Mouse (Mus musculus) E14TG2a.4 (cell line): ENCODE results near the gene Npc2.

ENCODE experiments used
- CTCF ChIP-seq: conservative IDR thresholded peaks from 2 replicates; pipeline ENCODE4 v1.5.1; 2014; ENCODE audit warnings: low read length
- NANOG ChIP-seq: IDR thresholded peaks from 2 replicates; pipeline ENCODE4 v1.6.1; 2014; ENCODE audit warnings: borderline replicate concordance, low read length, mixed read lengths
- POU5F1 ChIP-seq: IDR thresholded peaks from 2 replicates; pipeline ENCODE4 v1.6.1; 2014; ENCODE audit warnings: low read length, borderline replicate concordance

GRCm38 (mm10) chr12:84709842-84710439 is 63.0 kb downstream of the Npc2 start:
- TF ChIP-seq CTCF (no peak), NANOG (no peak), POU5F1 (no peak)
